Mouse (Mus musculus): ENCODE results near the gene Kalrn. TPM values are rescaled to one million over a fixed set of nuclear protein-coding genes. Genes with fewer than 3 reads are reported as not detected.

Kalrn gene
- polyA plus RNA-seq, 1 experiment from 2014 or later: 44.6 TPM

DNA sequence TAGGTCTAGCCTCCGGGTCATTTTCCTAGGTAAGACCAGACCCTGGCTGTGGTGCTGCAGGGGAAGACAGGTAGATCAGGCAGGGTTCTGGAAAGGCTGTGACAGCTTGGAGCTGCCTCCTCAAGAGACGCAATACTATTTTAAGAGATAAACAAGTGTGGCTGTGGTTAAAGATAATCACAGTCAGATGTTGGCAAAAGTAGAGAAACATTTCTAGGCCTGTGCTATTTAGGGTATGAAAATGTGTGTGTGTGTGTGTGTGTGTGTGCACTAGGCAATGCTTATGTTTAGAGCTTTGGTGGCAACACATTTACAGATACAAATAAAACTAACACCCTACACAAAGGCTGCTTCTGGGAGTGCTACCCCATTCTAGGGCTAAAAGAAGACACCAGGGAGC, 494.6 kb downstream of the Kalrn start:
- H3K4me3 ChIP-seq (replicated peaks; ENCODE audit: low read depth, low read length): no peak overlapping the region
- H3K36me3 ChIP-seq (ENCODE audit: control insufficient read depth, insufficient read depth, low read length): no peaks in the 10 kb centered on the region
- no peak for ATAC-seq (ENCODE audit: low FRiP score, low TSS enrichment)
- no peaks in the 10 kb centered on the region for H3K27me3 ChIP-seq (ENCODE audit: control insufficient read depth, insufficient read depth, low read length)
- DNase-seq: no peak
- no peak overlapping the region for H3K9ac ChIP-seq (replicated peaks; ENCODE audit: low read length)
- H3K4me2 ChIP-seq (ENCODE audit: low read length): no peak overlapping the region
- WGBS: 89% methylated on average over 2 of the region's 2 CpGs
- peaks cover 7% of the 10 kb centered on the region; the same call in 1 of the 2 replicates for H3K4me1 ChIP-seq (ENCODE audit: control insufficient read depth, insufficient read depth, low read length)
- no peaks in the 10 kb centered on the region for H3K9me3 ChIP-seq (ENCODE audit: control insufficient read depth, low read length)
- H3K27ac ChIP-seq (replicated peaks; ENCODE audit: low read depth, low read length): no peak overlapping the region

DNA sequence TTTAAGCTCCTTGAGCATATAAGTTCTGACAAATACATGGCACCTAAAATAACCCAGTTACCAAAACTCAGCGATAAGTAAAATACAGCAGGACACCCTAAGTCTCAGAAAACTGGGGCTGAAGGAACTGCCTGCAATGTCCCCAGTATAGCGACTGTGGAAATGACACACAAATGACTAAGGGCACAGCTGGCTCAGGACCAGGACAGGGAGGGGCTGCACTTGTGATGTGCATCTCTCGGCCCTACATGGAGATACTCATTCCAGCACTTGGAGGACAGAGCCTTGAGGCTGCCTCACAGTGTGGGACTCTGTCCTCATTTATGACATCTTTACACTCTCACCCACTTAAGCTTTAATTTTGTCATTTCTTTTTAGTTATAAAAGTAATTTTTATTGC, 497.2 kb downstream of the Kalrn start:
- H3K27ac ChIP-seq (replicated peaks; ENCODE audit: low read depth, low read length): no peak overlapping the region
- no peak for DNase-seq
- H3K27me3 ChIP-seq (ENCODE audit: control insufficient read depth, insufficient read depth, low read length): no peaks in the 10 kb centered on the region
- no peaks in the 10 kb centered on the region for H3K9me3 ChIP-seq (ENCODE audit: control insufficient read depth, low read length)
- 86% methylated on average over 3 of the region's 3 CpGs for WGBS
- ATAC-seq (ENCODE audit: low FRiP score, low TSS enrichment): no peak
- no peaks in the 10 kb centered on the region for H3K4me1 ChIP-seq (ENCODE audit: control insufficient read depth, insufficient read depth, low read length)
- no peaks in the 10 kb centered on the region for H3K36me3 ChIP-seq (ENCODE audit: control insufficient read depth, insufficient read depth, low read length)
- H3K9ac ChIP-seq (replicated peaks; ENCODE audit: low read length): no peak overlapping the region
- H3K4me2 ChIP-seq (ENCODE audit: low read length): no peak overlapping the region
- no peak overlapping the region for H3K4me3 ChIP-seq (replicated peaks; ENCODE audit: low read depth, low read length)

DNA sequence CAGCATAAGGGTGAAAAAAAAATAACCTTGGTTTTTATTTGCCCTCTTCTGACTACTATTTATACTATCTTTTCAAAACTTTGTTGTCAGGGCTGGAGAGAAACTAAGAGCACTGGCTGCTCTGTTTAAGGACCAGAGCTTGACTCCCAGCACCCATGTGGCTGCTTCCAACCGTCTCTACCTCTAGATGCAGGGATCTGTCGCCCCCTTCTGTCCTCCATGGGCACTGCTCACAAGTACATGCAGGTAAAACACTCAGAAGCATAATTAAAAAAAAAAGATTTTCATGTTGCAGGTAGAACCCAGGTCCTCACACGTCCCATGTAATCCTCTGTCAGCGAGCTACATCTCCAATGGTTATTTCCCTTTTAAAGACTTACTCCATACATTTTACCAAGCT, 499.4 kb downstream of the Kalrn start:
- no peaks in the 10 kb centered on the region for H3K4me1 ChIP-seq (ENCODE audit: control insufficient read depth, insufficient read depth, low read length)
- H3K36me3 ChIP-seq (ENCODE audit: control insufficient read depth, insufficient read depth, low read length): no peaks in the 10 kb centered on the region
- WGBS: 95% methylated on average over 4 of the region's 4 CpGs
- H3K4me3 ChIP-seq (replicated peaks; ENCODE audit: low read depth, low read length): no peak overlapping the region
- H3K4me2 ChIP-seq (ENCODE audit: low read length): no peak overlapping the region
- H3K27me3 ChIP-seq (ENCODE audit: control insufficient read depth, insufficient read depth, low read length): no peaks in the 10 kb centered on the region
- no peaks in the 10 kb centered on the region for H3K9me3 ChIP-seq (ENCODE audit: control insufficient read depth, low read length)
- DNase-seq (no peak), ATAC-seq (ENCODE audit: low FRiP score, low TSS enrichment) (no peak)
- H3K27ac ChIP-seq (replicated peaks; ENCODE audit: low read depth, low read length): no peak overlapping the region
- no peak overlapping the region for H3K9ac ChIP-seq (replicated peaks; ENCODE audit: low read length)

DNA sequence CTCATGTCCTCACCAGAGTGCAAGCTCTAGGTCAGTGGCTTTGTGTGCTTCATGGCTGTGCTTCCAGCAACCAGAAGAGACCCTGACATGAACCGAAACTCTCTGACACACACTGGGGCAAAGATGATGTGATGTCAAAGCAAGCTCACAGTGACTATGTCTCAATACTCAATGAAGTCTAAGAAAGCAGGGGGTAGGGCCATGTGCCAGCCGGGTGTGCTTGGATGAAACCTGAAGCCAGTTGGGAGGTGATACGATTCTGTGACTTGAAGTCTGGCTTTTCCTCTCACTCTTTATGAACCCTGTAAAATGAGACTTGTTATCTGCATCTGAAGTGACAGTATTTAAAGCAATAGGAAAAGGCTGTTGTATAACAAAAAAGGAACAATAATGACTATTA, 501.2 kb downstream of the Kalrn start:
- H3K4me3 ChIP-seq (replicated peaks; ENCODE audit: low read depth, low read length): no peak overlapping the region
- no peak overlapping the region for H3K27ac ChIP-seq (replicated peaks; ENCODE audit: low read depth, low read length)
- no peak overlapping the region for H3K9ac ChIP-seq (replicated peaks; ENCODE audit: low read length)
- 84% methylated on average over 3 of the region's 3 CpGs for WGBS
- DNase-seq (no peak), ATAC-seq (ENCODE audit: low FRiP score, low TSS enrichment) (no peak)
- H3K27me3 ChIP-seq (ENCODE audit: control insufficient read depth, insufficient read depth, low read length): no peaks in the 10 kb centered on the region
- H3K36me3 ChIP-seq (ENCODE audit: control insufficient read depth, insufficient read depth, low read length): no peaks in the 10 kb centered on the region
- no peaks in the 10 kb centered on the region for H3K4me1 ChIP-seq (ENCODE audit: control insufficient read depth, insufficient read depth, low read length)
- no peak overlapping the region for H3K4me2 ChIP-seq (ENCODE audit: low read length)
- no peaks in the 10 kb centered on the region for H3K9me3 ChIP-seq (ENCODE audit: control insufficient read depth, low read length)

DNA sequence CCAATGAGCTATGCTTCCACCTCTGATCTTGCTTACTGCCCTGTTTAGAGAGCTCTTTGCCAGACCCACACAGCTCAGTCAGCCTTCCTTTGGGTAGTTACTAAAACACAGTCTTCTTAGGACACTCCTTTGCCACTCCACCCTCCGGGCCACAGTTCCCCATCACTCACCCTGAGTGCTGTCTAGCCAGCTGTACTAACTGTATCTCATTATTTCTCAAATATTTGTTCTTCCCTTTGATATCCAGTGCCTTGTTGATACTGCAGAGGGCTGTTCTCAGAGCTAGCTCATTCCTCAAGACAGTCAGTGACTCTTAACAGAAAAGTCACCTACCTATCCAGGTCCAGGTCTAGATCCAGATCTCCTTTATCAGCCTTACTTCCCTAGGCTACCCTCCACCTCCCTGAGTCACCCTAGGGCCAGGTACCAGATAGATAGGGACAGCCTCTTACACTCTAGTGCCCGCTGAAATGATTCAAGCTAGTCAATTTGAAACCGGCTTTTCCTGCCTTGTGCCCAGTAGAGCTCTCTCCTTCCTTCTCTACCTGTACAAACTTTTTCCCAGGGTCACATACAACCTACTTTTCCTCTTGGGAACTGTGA, 502.0 kb downstream of the Kalrn start:
- Histone ChIP-seq H3K36me3 (ENCODE audit: control insufficient read depth, insufficient read depth, low read length) (no peaks in the 10 kb centered on the region), H3K4me1 (ENCODE audit: control insufficient read depth, insufficient read depth, low read length) (no peaks in the 10 kb centered on the region), H3K27ac (replicated peaks; ENCODE audit: low read depth, low read length) (no peak overlapping the region), H3K9me3 (ENCODE audit: control insufficient read depth, low read length) (no peaks in the 10 kb centered on the region), H3K27me3 (ENCODE audit: control insufficient read depth, insufficient read depth, low read length) (no peaks in the 10 kb centered on the region), H3K4me2 (ENCODE audit: low read length) (no peak overlapping the region), H3K9ac (replicated peaks; ENCODE audit: low read length) (no peak overlapping the region), H3K4me3 (replicated peaks; ENCODE audit: low read depth, low read length) (no peak overlapping the region)
- no peak for DNase-seq
- WGBS: 97% methylated on average over 3 of the region's 3 CpGs
- ATAC-seq (ENCODE audit: low FRiP score, low TSS enrichment): no peak

DNA sequence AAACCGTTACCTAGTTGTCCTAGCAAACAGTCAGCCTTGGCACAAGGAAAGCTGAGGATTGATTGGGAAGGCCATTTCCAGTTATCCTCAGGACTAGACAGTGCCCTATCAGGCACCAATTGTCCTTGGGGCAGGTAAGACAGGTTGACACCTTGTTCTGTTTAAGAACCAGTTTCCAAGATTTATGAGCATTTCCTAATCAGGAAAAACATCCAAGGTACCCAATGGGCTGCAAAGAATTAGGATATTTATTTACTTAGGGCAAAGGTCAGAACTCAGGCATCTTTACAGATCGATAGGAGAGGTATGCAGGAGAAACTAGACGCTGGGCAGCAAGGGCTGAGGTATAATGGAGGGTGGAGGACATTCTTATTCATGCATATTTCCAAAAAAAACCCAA, 503.9 kb downstream of the Kalrn start:
- Histone ChIP-seq H3K36me3 (ENCODE audit: control insufficient read depth, insufficient read depth, low read length) (no peaks in the 10 kb centered on the region), H3K4me3 (replicated peaks; ENCODE audit: low read depth, low read length) (no peak overlapping the region), H3K4me2 (ENCODE audit: low read length) (no peak overlapping the region), H3K4me1 (ENCODE audit: control insufficient read depth, insufficient read depth, low read length) (no peaks in the 10 kb centered on the region), H3K9me3 (ENCODE audit: control insufficient read depth, low read length) (no peaks in the 10 kb centered on the region), H3K27ac (replicated peaks; ENCODE audit: low read depth, low read length) (no peak overlapping the region), H3K27me3 (ENCODE audit: control insufficient read depth, insufficient read depth, low read length) (no peaks in the 10 kb centered on the region), H3K9ac (replicated peaks; ENCODE audit: low read length) (no peak overlapping the region)
- WGBS: 82% methylated on average over 3 of the region's 3 CpGs
- DNase-seq (no peak), ATAC-seq (ENCODE audit: low FRiP score, low TSS enrichment) (no peak)

DNA sequence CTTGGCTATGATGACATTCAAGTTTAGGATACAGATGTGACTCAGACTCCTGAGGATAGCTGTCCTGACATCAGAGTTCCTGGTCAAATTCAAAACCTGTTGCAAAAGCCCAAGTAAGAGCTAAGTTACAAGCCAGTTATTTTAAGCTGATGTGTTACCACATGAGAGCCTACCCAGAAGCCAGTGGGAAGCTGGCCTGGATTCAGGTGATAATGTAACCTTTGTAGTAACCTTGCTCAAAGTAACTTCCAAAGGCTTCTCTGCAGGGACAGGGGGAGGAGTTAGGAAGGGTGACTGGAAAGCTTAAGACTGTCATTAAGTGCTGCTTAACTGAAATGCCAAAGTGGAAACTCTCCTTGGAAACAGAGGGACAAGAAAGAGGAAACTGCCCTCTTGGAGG, 506.4 kb downstream of the Kalrn start:
- no peak overlapping the region for H3K27ac ChIP-seq (replicated peaks; ENCODE audit: low read depth, low read length)
- ATAC-seq (ENCODE audit: low FRiP score, low TSS enrichment) (no peak), DNase-seq (no peak)
- H3K4me3 ChIP-seq (replicated peaks; ENCODE audit: low read depth, low read length): no peak overlapping the region
- H3K9ac ChIP-seq (replicated peaks; ENCODE audit: low read length): no peak overlapping the region
- no peak overlapping the region for H3K4me2 ChIP-seq (ENCODE audit: low read length)
- H3K4me1 ChIP-seq (ENCODE audit: control insufficient read depth, insufficient read depth, low read length): no peaks in the 10 kb centered on the region
- no peaks in the 10 kb centered on the region for H3K27me3 ChIP-seq (ENCODE audit: control insufficient read depth, insufficient read depth, low read length)
- H3K9me3 ChIP-seq (ENCODE audit: control insufficient read depth, low read length): no peaks in the 10 kb centered on the region
- no peaks in the 10 kb centered on the region for H3K36me3 ChIP-seq (ENCODE audit: control insufficient read depth, insufficient read depth, low read length)

DNA sequence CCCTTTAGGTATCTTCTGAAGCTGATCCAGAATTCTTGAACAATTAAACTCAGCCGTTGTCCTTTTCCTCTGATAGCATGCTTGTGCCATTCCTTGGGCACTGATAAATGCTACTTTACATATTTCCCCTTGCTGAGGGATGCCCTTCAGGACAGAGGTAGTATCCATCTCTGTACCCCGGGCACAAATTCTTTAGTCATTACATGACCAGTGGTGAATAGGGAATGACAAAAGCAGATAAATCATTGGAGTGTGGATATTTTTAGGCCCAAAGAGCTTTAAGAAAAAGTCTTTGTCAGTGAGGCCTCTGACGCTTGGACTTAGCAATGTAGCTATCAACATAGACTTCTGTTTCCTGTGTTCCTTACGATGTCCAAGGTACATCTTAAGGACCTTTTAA, 507.0 kb downstream of the Kalrn start:
- WGBS: 92% methylated on average over 4 of the region's 4 CpGs
- Histone ChIP-seq H3K4me1 (ENCODE audit: control insufficient read depth, insufficient read depth, low read length) (no peaks in the 10 kb centered on the region), H3K27ac (replicated peaks; ENCODE audit: low read depth, low read length) (no peak overlapping the region), H3K27me3 (ENCODE audit: control insufficient read depth, insufficient read depth, low read length) (no peaks in the 10 kb centered on the region), H3K4me3 (replicated peaks; ENCODE audit: low read depth, low read length) (no peak overlapping the region), H3K9me3 (ENCODE audit: control insufficient read depth, low read length) (no peaks in the 10 kb centered on the region), H3K9ac (replicated peaks; ENCODE audit: low read length) (no peak overlapping the region), H3K4me2 (ENCODE audit: low read length) (no peak overlapping the region), H3K36me3 (ENCODE audit: control insufficient read depth, insufficient read depth, low read length) (no peaks in the 10 kb centered on the region)
- DNase-seq (no peak), ATAC-seq (ENCODE audit: low FRiP score, low TSS enrichment) (no peak)

DNA sequence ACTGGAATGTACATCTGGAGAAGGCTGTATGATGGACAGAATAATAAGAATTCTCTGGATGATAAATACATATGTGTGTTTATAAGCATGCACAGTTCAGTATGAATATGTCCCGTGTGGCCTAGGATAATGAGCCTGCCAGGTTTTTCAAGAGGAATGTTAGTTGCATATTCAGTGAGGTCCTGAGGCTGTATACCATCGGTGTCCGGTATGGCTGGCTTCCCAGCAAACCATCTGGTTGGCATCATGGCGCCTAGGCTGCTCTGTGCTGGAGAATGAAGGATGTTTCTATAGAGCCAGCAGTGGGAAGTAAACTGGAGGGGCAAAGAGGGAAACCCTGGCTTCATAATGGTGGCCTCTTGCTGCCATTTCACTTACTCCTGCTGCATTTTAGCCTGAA, 510.0 kb downstream of the Kalrn start:
- ATAC-seq (ENCODE audit: low FRiP score, low TSS enrichment) (no peak), DNase-seq (peak; percentile 27)
- Histone ChIP-seq H3K27ac (replicated peaks; ENCODE audit: low read depth, low read length) (0 out of 2 replicates have a peak overlapping the region, but pooled peaks have one; percentile 26), H3K27me3 (ENCODE audit: control insufficient read depth, insufficient read depth, low read length) (no peaks in the 10 kb centered on the region), H3K4me3 (replicated peaks; ENCODE audit: low read depth, low read length) (no peak overlapping the region), H3K4me1 (ENCODE audit: control insufficient read depth, insufficient read depth, low read length) (no peaks in the 10 kb centered on the region), H3K4me2 (ENCODE audit: low read length) (no peak overlapping the region), H3K36me3 (ENCODE audit: control insufficient read depth, insufficient read depth, low read length) (no peaks in the 10 kb centered on the region), H3K9ac (replicated peaks; ENCODE audit: low read length) (no peak overlapping the region), H3K9me3 (ENCODE audit: control insufficient read depth, low read length) (no peaks in the 10 kb centered on the region)
- 60% methylated on average over 4 of the region's 4 CpGs for WGBS
